Mouse (Mus musculus) lung, postnatal 4 days (tissue): ENCODE measurements around the gene Psmd5.
"Not testable (repeated sequence)": the region's sequence is repeated elsewhere in the genome, so short reads cannot be mapped to it uniquely, and the experiment has no call there.

Experiments used
- DNase-seq, 2 experiments: peaks; one replicate each; pipeline ENCODE4 v3.0.0; 2021

Gene Psmd5

GRCm38 (mm10) chr2:34825827-34826459 lies 48.8 kb downstream of the Psmd5 start, which contains the start of gene Fbxw2:
Fbxw2 (minus strand) TSS chr2:34826311.
- DNase-seq = peak; percentile 94 to 96

- DNase-seq = no peak
These were observed 56.3 kb downstream of the Psmd5 start for GRCm38 (mm10) chr2:34818492-34818891.

- not testable (repeated sequence) for DNase-seq
These were observed 58.9 kb downstream of the Psmd5 start for GRCm38 (mm10) chr2:34815893-34816292.

- no peak for DNase-seq
These were observed 62.1 kb downstream of the Psmd5 start for GRCm38 (mm10) chr2:34812706-34813105.

- no peak for DNase-seq
These were observed 64.0 kb downstream of the Psmd5 start for GRCm38 (mm10) chr2:34810775-34811174.

GRCm38 (mm10) chr2:34809568-34809967 lies 65.2 kb downstream of the Psmd5 start:
- no peak for DNase-seq

- no peak for DNase-seq
These were observed 66.7 kb downstream of the Psmd5 start for GRCm38 (mm10) chr2:34808057-34808456.

GRCm38 (mm10) chr2:34805364-34805950 lies 69.3 kb downstream of the Psmd5 start:
- DNase-seq = no peak

GRCm38 (mm10) chr2:34804815-34805214 lies 70.0 kb downstream of the Psmd5 start:
- no peak for DNase-seq

GRCm38 (mm10) chr2:34804172-34804571 lies 70.6 kb downstream of the Psmd5 start:
- no peak for DNase-seq

- DNase-seq = no peak
These were observed 71.0 kb downstream of the Psmd5 start for GRCm38 (mm10) chr2:34803746-34804145.

GRCm38 (mm10) chr2:34802565-34803245 lies 72.1 kb downstream of the Psmd5 start:
- DNase-seq = peak; percentile 47 to 53

- peak; percentile 98 for DNase-seq
These were observed 73.0 kb downstream of the Psmd5 start for GRCm38 (mm10) chr2:34801516-34802482.

- DNase-seq = no peak
These were observed 74.4 kb downstream of the Psmd5 start for GRCm38 (mm10) chr2:34800371-34800770.
